In genomic region chr7:139300423-139300822, GRCm38 (mm10) we compare ENCODE assay signal across 11 mouse cellular contexts. TPM values are rescaled to one million over a fixed set of nuclear protein-coding genes. Genes with fewer than 3 reads are reported as not detected.
DNase-seq lines count a peak whose midpoint lies in the region; ATAC-seq lines count a peak whose summit lies in the region.
"Had no signal": no experiment of that assay in that cellular context is flagged by ENCODE, and none has a peak within 500 bp of the region (broad histone marks: within the 10 kb centered on the region; RNA-seq: fewer than 3 reads in every experiment).

No protein-coding gene starts in this region.

- no peaks in the 10 kb centered on the region for H3K9me3 ChIP-seq in kidney, embryonic 14.5 days (ENCODE audit: control insufficient read depth, low read length)
- no peaks in the 10 kb centered on the region for H3K9me3 ChIP-seq in neural tube, embryonic 15.5 days (replicated peaks)

- H3K4me3 ChIP-seq in kidney, embryonic 14.5 days (ENCODE audit: low read length), result no peak overlapping the region
- H3K4me3 ChIP-seq in neural tube, embryonic 15.5 days (replicated peaks), result no peak overlapping the region
- H3K4me3 ChIP-seq: erythroblast, embryonic 14.5 days had no signal

- no peak overlapping the region for H3K4me2 ChIP-seq in kidney, embryonic 14.5 days (replicated peaks; ENCODE audit: low read depth, low read length)
- no peak overlapping the region for H3K4me2 ChIP-seq in neural tube, embryonic 15.5 days

- 0 out of 2 replicates have a peak, but pooled peaks cover 3% of the 10 kb centered on the region for H3K4me1 ChIP-seq in kidney, embryonic 14.5 days (ENCODE audit: control insufficient read depth, insufficient read depth, low read length)
- peaks cover 5% of the 10 kb centered on the region; the same call in 1 of the 2 replicates for H3K4me1 ChIP-seq in neural tube, embryonic 15.5 days

- intact Hi-C loops in left cerebral cortex, postnatal 25 days (cut with DNase I), result loop anchor here (5.0 kb wide), 1 partner anchor 178 kb away; no protein-coding TSS in a partner anchor

- H3K27ac ChIP-seq in kidney, embryonic 14.5 days (ENCODE audit: low read depth, low read length), result no peak overlapping the region
- H3K27ac ChIP-seq in neural tube, embryonic 15.5 days (replicated peaks), result no peak overlapping the region

- WGBS in kidney, embryonic 14.5 days, result 58% methylated on average over 7 of the region's 7 CpGs
- WGBS in neural tube, embryonic 15.5 days, result 65% methylated on average over 7 of the region's 7 CpGs

- H3K27me3 ChIP-seq in kidney, embryonic 14.5 days (ENCODE audit: control insufficient read depth, insufficient read depth, low read length), result no peaks in the 10 kb centered on the region
- 0 out of 2 replicates have a peak, but pooled peaks cover 10% of the 10 kb centered on the region for H3K27me3 ChIP-seq in neural tube, embryonic 15.5 days (replicated peaks)

- no peaks in the 10 kb centered on the region for H3K36me3 ChIP-seq in kidney, embryonic 14.5 days (ENCODE audit: control insufficient read depth, insufficient read depth, low read length)
- no peaks in the 10 kb centered on the region for H3K36me3 ChIP-seq in neural tube, embryonic 15.5 days

- no peak overlapping the region for H3K9ac ChIP-seq in kidney, embryonic 14.5 days (ENCODE audit: low read depth, low read length)
- no peak overlapping the region for H3K9ac ChIP-seq in neural tube, embryonic 15.5 days (replicated peaks)

- ATAC-seq in kidney, embryonic 14.5 days (ENCODE audit: low FRiP score, low TSS enrichment), result no peak
- no peak for ATAC-seq in neural tube, embryonic 15.5 days (ENCODE audit: low FRiP score)
- no peak for ATAC-seq in erythroblast, adult 5-6 weeks (replicated peaks; ENCODE audit: low FRiP score, poor library complexity, severe bottlenecking)

- DNase-seq in kidney, adult 8-10 months, result peak; percentile 66 to 68
- peak; percentile 76 for DNase-seq in adrenal gland, postnatal 10 days
- DNase-seq in cerebellum, adult 18-20 months, result peak; percentile 90 to 91
- DNase-seq in left cerebral cortex, postnatal 25 days (ENCODE audit: low spot score in 2 of 2), result peak; percentile 17 to 27
- DNase-seq in thymus, postnatal 10 days (ENCODE audit: low spot score in 2 of 2), result no peak
- DNase-seq: gastrocnemius, postnatal 36 days; heart, postnatal 14 days had no signal

RNA-seq across cellular contexts. Expression of gene Pwwp2b, which starts 52.1 kb away (rescaled TPM):
- 5.3 and 7.3 TPM in 2 replicates for polyA plus RNA-seq in kidney, embryonic 14.5 days (2014; fragmentation: Nextera tagmentation; extraction: Ambion mirVana)
- total RNA-seq in adrenal gland, postnatal 10 days (2021), result 10 to 100 TPM in 1 of 2 experiments, 1 to 10 TPM in 1; 9.2 to 22.2 TPM
- 10 to 100 TPM; 10.5 to 11.9 TPM for total RNA-seq in left cerebral cortex, postnatal 25 days (2021)
- 5.8 and 8.4 TPM in 2 replicates for polyA plus RNA-seq in neural tube, embryonic 15.5 days (2015; fragmentation: Nextera tagmentation; extraction: Ambion mirVana)
- 0.42 and 2.7 TPM in 2 replicates for total RNA-seq in erythroblast, adult 5-6 weeks (2015; ENCODE audit: low replicate concordance)
- 0.42 TPM in 1 of 2 replicates, not detected in the other for total RNA-seq in erythroblast, adult 5-6 weeks (2017; ENCODE audit: low replicate concordance)
- polyA plus RNA-seq: erythroblast, embryonic 14.5 days had no signal

Comparison
In these comparisons a context has a peak if more than half of its experiments do, and no peak if none do; other contexts are left out.
1. DNase-seq: peak in kidney, adult 8-10 months (2 of 2), adrenal gland, postnatal 10 days (single experiment), cerebellum, adult 18-20 months (2 of 2) and left cerebral cortex, postnatal 25 days (2 of 2); none in thymus, postnatal 10 days (0 of 2).